Mouse (Mus musculus): ENCODE data around the gene 1700028P14Rik. TPM values are rescaled to one million over a fixed set of nuclear protein-coding genes. Genes with fewer than 3 reads are reported as not detected.

The 1700028P14Rik gene
- polyA plus RNA-seq, 1 experiment: not detected

DNA sequence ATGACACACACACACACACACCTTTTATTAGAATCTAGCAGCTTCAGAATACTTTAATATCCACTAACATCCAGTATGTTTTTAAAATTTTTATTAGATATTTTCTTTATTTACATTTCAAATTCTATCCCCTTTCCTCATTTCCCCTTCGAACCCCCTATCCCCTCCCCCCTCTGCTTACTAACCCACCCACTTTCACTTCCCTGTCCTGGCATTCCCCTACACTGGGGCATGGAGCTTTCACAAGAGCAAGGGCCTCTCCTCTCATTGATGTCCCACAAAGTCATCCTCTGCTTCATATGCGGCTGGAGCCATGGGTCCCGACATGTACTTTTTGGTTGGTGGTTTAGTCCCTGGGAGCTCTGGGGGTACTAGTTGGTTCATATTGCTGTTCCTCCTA is 116.9 kb downstream of the 1700028P14Rik start:
- WGBS: 47% methylated on average over 3 of the region's 3 CpGs
- TF ChIP-seq CTCF (IDR thresholded peaks at IDR 0.05; ENCODE audit: control insufficient read depth, insufficient read depth, low read length) (no peak), POLR2A (IDR thresholded peaks at IDR 0.05; ENCODE audit: borderline replicate concordance, control insufficient read depth, low read depth, low read length) (no peak)
- Histone ChIP-seq H3K4me3 (replicated peaks; ENCODE audit: control insufficient read depth, low read depth, low read length) (no peak overlapping the region), H3K4me1 (ENCODE audit: control insufficient read depth, insufficient read depth, low read length) (no peaks in the 10 kb centered on the region), H3K27ac (ENCODE audit: control insufficient read depth, insufficient read depth, low read depth, low read length, poor library complexity) (no peak overlapping the region)

DNA sequence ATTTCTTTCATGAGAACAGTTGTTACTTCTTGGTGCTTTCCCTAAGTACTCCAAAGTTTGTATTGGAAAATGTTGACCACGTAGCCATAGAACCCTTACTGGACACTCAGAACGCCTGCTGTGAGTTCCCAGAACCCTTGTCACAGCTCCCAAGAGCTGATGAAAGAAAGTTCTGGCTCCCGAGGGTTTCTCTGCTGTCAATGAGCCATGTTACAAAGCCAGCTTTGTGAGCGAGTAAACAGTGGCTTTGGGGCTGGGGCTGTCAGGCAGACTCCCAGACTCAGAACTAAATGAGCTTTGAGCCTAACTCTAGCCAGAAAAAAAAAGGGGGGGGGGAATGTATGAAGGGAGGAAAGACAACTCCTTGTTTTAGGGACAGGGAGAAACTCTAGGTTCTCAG is 120.7 kb downstream of the 1700028P14Rik start:
- 73% methylated on average over 4 of the region's 4 CpGs for WGBS
- TF ChIP-seq CTCF (IDR thresholded peaks at IDR 0.05; ENCODE audit: control insufficient read depth, insufficient read depth, low read length) (no peak), POLR2A (IDR thresholded peaks at IDR 0.05; ENCODE audit: borderline replicate concordance, control insufficient read depth, low read depth, low read length) (no peak)
- Histone ChIP-seq H3K4me1 (ENCODE audit: control insufficient read depth, insufficient read depth, low read length) (no peaks in the 10 kb centered on the region), H3K4me3 (replicated peaks; ENCODE audit: control insufficient read depth, low read depth, low read length) (no peak overlapping the region), H3K27ac (ENCODE audit: control insufficient read depth, insufficient read depth, low read depth, low read length, poor library complexity) (no peak overlapping the region)

DNA sequence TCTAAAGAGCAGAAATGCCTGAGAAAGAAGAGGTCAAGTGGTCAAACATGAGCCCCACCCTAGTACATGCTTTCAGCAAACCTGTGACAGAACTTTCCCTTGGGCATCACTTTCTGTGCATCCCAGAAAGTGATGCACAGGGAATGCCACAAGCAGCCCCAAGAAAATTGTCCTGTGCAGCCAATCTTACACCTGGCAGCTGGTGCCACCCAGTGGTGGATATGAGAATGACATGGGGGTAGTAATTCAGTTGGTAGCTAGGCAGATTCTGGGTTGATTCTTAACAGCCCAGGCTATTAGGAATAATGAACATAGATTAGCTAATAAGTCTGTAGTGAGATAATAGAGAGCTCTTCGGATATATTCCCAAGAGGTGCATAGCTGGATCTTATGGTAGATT is 128.9 kb downstream of the 1700028P14Rik start:
- no peaks in the 10 kb centered on the region; the same call in 1 of the 2 replicates for H3K4me1 ChIP-seq (ENCODE audit: control insufficient read depth, insufficient read depth, low read length)
- H3K27ac ChIP-seq (ENCODE audit: control insufficient read depth, insufficient read depth, low read depth, low read length, poor library complexity): no peak overlapping the region
- peak; percentile 70 for TF ChIP-seq CTCF (IDR thresholded peaks at IDR 0.05; ENCODE audit: control insufficient read depth, insufficient read depth, low read length)
- no peak for TF ChIP-seq POLR2A (IDR thresholded peaks at IDR 0.05; ENCODE audit: borderline replicate concordance, control insufficient read depth, low read depth, low read length)
- no peak overlapping the region for H3K4me3 ChIP-seq (replicated peaks; ENCODE audit: control insufficient read depth, low read depth, low read length)
- WGBS: 10% methylated on average over 1 of the region's 1 CpGs

DNA sequence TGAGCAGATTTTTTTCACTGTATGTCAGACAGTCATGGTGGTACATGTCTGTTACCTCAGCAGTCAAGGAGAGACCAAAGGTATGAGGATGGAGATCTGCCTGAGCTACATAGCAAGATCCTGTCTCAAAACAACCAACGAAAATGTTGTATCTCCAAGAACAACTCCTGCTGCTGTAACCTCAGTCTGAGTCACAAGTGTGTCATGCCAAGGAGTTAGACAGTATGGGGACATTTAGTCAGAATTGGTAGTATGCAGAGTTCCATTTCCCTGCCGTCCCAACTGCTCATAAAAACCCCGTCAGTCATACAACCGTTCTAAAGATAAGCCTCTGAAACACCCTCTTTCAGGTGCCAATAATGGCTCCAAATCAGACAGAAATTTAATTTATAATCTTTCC is 130.8 kb downstream of the 1700028P14Rik start:
- no peaks in the 10 kb centered on the region; the same call in 1 of the 2 replicates for H3K4me1 ChIP-seq (ENCODE audit: control insufficient read depth, insufficient read depth, low read length)
- H3K4me3 ChIP-seq (replicated peaks; ENCODE audit: control insufficient read depth, low read depth, low read length): no peak overlapping the region
- TF ChIP-seq CTCF (IDR thresholded peaks at IDR 0.05; ENCODE audit: control insufficient read depth, insufficient read depth, low read length) (no peak), POLR2A (IDR thresholded peaks at IDR 0.05; ENCODE audit: borderline replicate concordance, control insufficient read depth, low read depth, low read length) (no peak)
- no peak overlapping the region for H3K27ac ChIP-seq (ENCODE audit: control insufficient read depth, insufficient read depth, low read depth, low read length, poor library complexity)
- WGBS: 69% methylated on average over 4 of the region's 4 CpGs

DNA sequence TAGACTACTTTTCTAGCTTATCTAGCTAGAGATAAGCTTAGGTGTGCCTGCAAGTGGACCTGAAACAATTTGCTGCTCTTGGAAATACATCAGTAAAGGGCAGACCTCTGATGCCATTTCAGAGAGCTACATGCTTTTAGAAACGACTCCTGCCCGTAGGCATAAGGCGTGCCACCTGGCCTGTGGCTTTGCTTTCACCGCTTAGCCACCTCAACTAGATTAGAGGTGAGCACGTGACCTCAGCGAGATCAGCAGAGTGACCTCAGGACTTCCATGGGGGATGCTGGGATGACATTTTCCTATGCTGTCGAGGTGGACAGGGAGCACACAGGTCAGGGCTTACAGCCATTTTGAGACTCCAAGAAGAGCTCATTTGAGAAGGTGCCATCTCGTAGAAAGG is 131.5 kb downstream of the 1700028P14Rik start:
- Histone ChIP-seq H3K4me1 (ENCODE audit: control insufficient read depth, insufficient read depth, low read length) (no peaks in the 10 kb centered on the region; the same call in 1 of the 2 replicates), H3K4me3 (replicated peaks; ENCODE audit: control insufficient read depth, low read depth, low read length) (no peak overlapping the region), H3K27ac (ENCODE audit: control insufficient read depth, insufficient read depth, low read depth, low read length, poor library complexity) (no peak overlapping the region)
- no peak for TF ChIP-seq CTCF (IDR thresholded peaks at IDR 0.05; ENCODE audit: control insufficient read depth, insufficient read depth, low read length)
- TF ChIP-seq POLR2A (IDR thresholded peaks at IDR 0.05; ENCODE audit: borderline replicate concordance, control insufficient read depth, low read depth, low read length): no peak
- 80% methylated on average over 8 of the region's 8 CpGs for WGBS

DNA sequence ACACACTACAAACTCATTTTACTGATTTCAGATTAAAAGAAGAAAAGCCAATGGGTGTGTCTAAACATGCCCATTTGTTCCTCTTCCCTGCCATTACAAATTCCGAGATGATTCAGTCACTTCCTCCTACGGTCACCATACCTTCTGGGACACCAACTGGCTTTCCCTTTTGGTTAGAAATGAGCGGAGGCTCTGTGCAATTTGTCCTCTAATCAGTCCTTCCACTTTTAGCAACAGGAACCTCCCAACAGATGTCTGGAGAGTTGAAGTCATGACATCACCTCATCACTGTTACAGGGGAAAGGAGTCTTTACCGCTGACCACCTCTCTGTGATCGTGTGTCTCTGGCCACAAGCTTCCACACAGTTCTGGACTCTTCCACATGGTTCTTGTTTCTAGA is 132.0 kb downstream of the 1700028P14Rik start:
- WGBS: 12% methylated on average over 5 of the region's 5 CpGs
- Histone ChIP-seq H3K27ac (ENCODE audit: control insufficient read depth, insufficient read depth, low read depth, low read length, poor library complexity) (no peak overlapping the region), H3K4me1 (ENCODE audit: control insufficient read depth, insufficient read depth, low read length) (no peaks in the 10 kb centered on the region; the same call in 1 of the 2 replicates), H3K4me3 (replicated peaks; ENCODE audit: control insufficient read depth, low read depth, low read length) (no peak overlapping the region)
- TF ChIP-seq CTCF (IDR thresholded peaks at IDR 0.05; ENCODE audit: control insufficient read depth, insufficient read depth, low read length) (no peak), POLR2A (IDR thresholded peaks at IDR 0.05; ENCODE audit: borderline replicate concordance, control insufficient read depth, low read depth, low read length) (no peak)

DNA sequence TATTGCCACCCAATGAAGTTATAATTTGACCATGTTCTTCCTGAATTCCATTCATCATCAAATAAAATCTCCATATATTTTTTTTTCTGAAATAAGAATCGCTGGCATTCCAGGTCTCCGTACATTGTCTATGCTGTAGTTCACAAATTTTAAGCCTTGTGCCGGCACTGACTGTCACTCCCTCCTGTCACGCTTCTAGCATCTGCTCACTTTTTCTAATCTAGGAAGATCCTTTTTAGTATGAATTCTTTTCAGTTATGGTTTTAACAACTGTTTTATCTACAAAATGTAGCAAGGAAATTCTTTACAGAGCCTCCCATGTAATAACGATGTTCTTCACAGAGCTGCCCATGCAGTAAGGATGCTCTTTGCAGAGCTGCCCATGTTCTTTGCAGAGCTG is 134.1 kb downstream of the 1700028P14Rik start:
- 83% methylated on average over 5 of the region's 5 CpGs for WGBS
- TF ChIP-seq CTCF (IDR thresholded peaks at IDR 0.05; ENCODE audit: control insufficient read depth, insufficient read depth, low read length) (no peak), POLR2A (IDR thresholded peaks at IDR 0.05; ENCODE audit: borderline replicate concordance, control insufficient read depth, low read depth, low read length) (no peak)
- Histone ChIP-seq H3K27ac (ENCODE audit: control insufficient read depth, insufficient read depth, low read depth, low read length, poor library complexity) (no peak overlapping the region), H3K4me3 (replicated peaks; ENCODE audit: control insufficient read depth, low read depth, low read length) (no peak overlapping the region), H3K4me1 (ENCODE audit: control insufficient read depth, insufficient read depth, low read length) (no peaks in the 10 kb centered on the region; the same call in 1 of the 2 replicates)

DNA sequence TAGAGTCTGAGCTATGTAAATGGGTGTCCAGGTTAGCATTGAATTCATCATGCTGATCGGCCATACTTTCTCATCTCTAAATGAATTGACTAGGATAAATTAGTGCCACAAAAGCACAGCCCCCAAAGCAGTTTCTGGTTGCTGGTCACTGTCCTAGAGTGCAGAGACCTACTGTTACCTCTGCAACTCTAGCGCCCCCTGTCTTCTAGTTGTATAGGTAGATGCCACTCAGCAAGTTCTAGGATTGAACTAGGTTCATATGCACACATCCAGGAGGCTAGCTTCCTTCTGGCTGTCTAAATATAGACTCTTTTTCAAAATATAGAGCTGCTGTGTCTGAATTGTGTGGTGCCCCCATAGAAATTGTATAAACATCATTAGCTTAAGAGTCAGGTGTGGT is 141.3 kb downstream of the 1700028P14Rik start:
- TF ChIP-seq CTCF (IDR thresholded peaks at IDR 0.05; ENCODE audit: control insufficient read depth, insufficient read depth, low read length): no peak
- TF ChIP-seq POLR2A (IDR thresholded peaks at IDR 0.05; ENCODE audit: borderline replicate concordance, control insufficient read depth, low read depth, low read length): no peak
- 43% methylated on average over 2 of the region's 2 CpGs for WGBS
- no peak overlapping the region for H3K4me3 ChIP-seq (replicated peaks; ENCODE audit: control insufficient read depth, low read depth, low read length)
- H3K4me1 ChIP-seq (ENCODE audit: control insufficient read depth, insufficient read depth, low read length): no peaks in the 10 kb centered on the region
- H3K27ac ChIP-seq (ENCODE audit: control insufficient read depth, insufficient read depth, low read depth, low read length, poor library complexity): no peak overlapping the region

Other genes with a start within 250 kb of the 1700028P14Rik start
- 0.82 TPM in 1 of 2 replicates, not detected in the other for gene Mamdc2, start 204.4 kb downstream of the 1700028P14Rik start, polyA plus RNA-seq (2011; ENCODE audit: insufficient read depth, insufficient read length, low replicate concordance, missing spikeins)
- gene Ptar1, start 34.6 kb upstream of the 1700028P14Rik start, polyA plus RNA-seq (2011; ENCODE audit: insufficient read depth, insufficient read length, low replicate concordance, missing spikeins): 4.0 and 7.4 TPM in 2 replicates
- 0.40 and 1.7 TPM in 2 replicates for gene Apba1, start 106.1 kb upstream of the 1700028P14Rik start, polyA plus RNA-seq (2011; ENCODE audit: insufficient read depth, insufficient read length, low replicate concordance, missing spikeins)

Measured in bone marrow, adult 2 months (tissue).